Mouse (Mus musculus) kidney, adult 2 months (tissue): ENCODE data around the gene Qser1.

Experiments
- CTCF ChIP-seq: fragments of 200-500 bp; conservative IDR thresholded peaks from 2 replicates; pipeline ENCODE4 v1.5.1; 2011; ENCODE audit warnings: low read depth, mild to moderate bottlenecking, control low read depth, low read length, moderate library complexity, mixed read lengths; ENCODE audit not compliant: insufficient read depth, insufficient read length
- POLR2A ChIP-seq: fragments of 200-500 bp; IDR thresholded peaks from one replicate; pipeline ENCODE4 v1.6.1; 2011; ENCODE audit warnings: low read depth, low read length, control low read depth

GRCm38 (mm10) chr2:104840974-104841373 lies 24.4 kb upstream of the Qser1 start:
- TF ChIP-seq POLR2A (no peak), CTCF (no peak)
